ENCODE assay signal across 8 mouse cellular contexts in genomic region chr11:61407638-61408183, GRCm38 (mm10). TPM values are rescaled to one million over a fixed set of nuclear protein-coding genes. Genes with fewer than 3 reads are reported as not detected.
DNase-seq lines count a peak whose midpoint lies in the region; ATAC-seq and TF ChIP-seq lines count a peak whose summit lies in the region.

No protein-coding gene starts in this region.

- in situ Hi-C loops in ES-E14 (cut with MboI; ENCODE audit: low sequenced_read_pairs in 2 of 2, unreplicated experiment in 2 of 2), result loop anchor here in 1 of 2 experiments (10.0 kb wide), 1 partner anchor 213 kb away; no protein-coding TSS in a partner anchor

- H3K27me3 ChIP-seq in forebrain, embryonic 15.5 days, result no peaks in the 10 kb centered on the region
- peaks cover 5% of the 10 kb centered on the region; the same call in 1 of the 2 replicates for H3K27me3 ChIP-seq in liver, embryonic 16.5 days (ENCODE audit: control insufficient read depth, insufficient read depth, low read depth, low read length)
- H3K27me3 ChIP-seq in neural tube, embryonic 12.5 days (replicated peaks), result no peaks in the 10 kb centered on the region
- H3K27me3 ChIP-seq in stomach, postnatal 0 days (ENCODE audit: control insufficient read depth, insufficient read depth, low read length), result no peaks in the 10 kb centered on the region

- H3K4me1 ChIP-seq in ES-E14 (ENCODE audit: control insufficient read depth in 2 of 2, insufficient read depth in 2 of 2, low read length in 2 of 2, poor library complexity in 1 of 2), result peaks cover 0 to 11% of the 10 kb centered on the region in 2 experiments; a peak in 1 of 4 replicates
- H3K4me1 ChIP-seq in forebrain, embryonic 15.5 days, result peaks cover 14% of the 10 kb centered on the region
- no peaks in the 10 kb centered on the region; the same call in 1 of the 2 replicates for H3K4me1 ChIP-seq in liver, embryonic 16.5 days (ENCODE audit: control insufficient read depth, low read depth, low read length)
- no peaks in the 10 kb centered on the region for H3K4me1 ChIP-seq in neural tube, embryonic 12.5 days
- H3K4me1 ChIP-seq in stomach, postnatal 0 days (replicated peaks; ENCODE audit: control insufficient read depth, insufficient read depth), result no peaks in the 10 kb centered on the region

- under 1% methylated on average over 39 of the region's 39 CpGs for WGBS in forebrain, embryonic 15.5 days
- WGBS in large intestine, adult 2 months, result 1% methylated on average over 39 of the region's 39 CpGs
- 2% methylated on average over 39 of the region's 39 CpGs for WGBS in liver, embryonic 16.5 days (ENCODE audit: insufficient replicate concordance)
- WGBS in neural tube, embryonic 12.5 days, result 1% methylated on average over 39 of the region's 39 CpGs
- WGBS in stomach, postnatal 0 days, result under 1% methylated on average over 39 of the region's 39 CpGs

- peak overlapping the region; percentile 86 to 95 for H3K4me3 ChIP-seq in ES-E14 (ENCODE audit: insufficient read depth in 1 of 2, low read depth in 1 of 2, low read length in 2 of 2, poor library complexity in 1 of 2, severe bottlenecking in 1 of 2)
- H3K4me3 ChIP-seq in forebrain, embryonic 15.5 days, result peak overlapping the region; percentile 91
- peak overlapping the region; percentile 76 for H3K4me3 ChIP-seq in liver, embryonic 16.5 days (ENCODE audit: low read depth, low read length)
- peak overlapping the region; percentile 72 for H3K4me3 ChIP-seq in neural tube, embryonic 12.5 days
- peak overlapping the region; percentile 80 for H3K4me3 ChIP-seq in stomach, postnatal 0 days (ENCODE audit: low read depth, low read length)

- peak overlapping the region; percentile 79 for H3K9ac ChIP-seq in ES-E14 (ENCODE audit: insufficient read depth, low read depth, low read length, poor library complexity, severe bottlenecking)
- peak overlapping the region; percentile 93 for H3K9ac ChIP-seq in forebrain, embryonic 15.5 days (replicated peaks)
- peak overlapping the region; percentile 72 for H3K9ac ChIP-seq in liver, embryonic 16.5 days (ENCODE audit: low read depth, low read length)
- peak overlapping the region; percentile 80 for H3K9ac ChIP-seq in neural tube, embryonic 12.5 days
- peak overlapping the region; percentile 81 for H3K9ac ChIP-seq in stomach, postnatal 0 days (ENCODE audit: low read length)

- peak overlapping the region; percentile 34; the same call in 1 of the 2 replicates for H3K27ac ChIP-seq in ES-E14 (ENCODE audit: insufficient read depth, low read depth, low read length, poor library complexity, severe bottlenecking)
- H3K27ac ChIP-seq in forebrain, embryonic 15.5 days (replicated peaks), result peak overlapping the region; percentile 99
- H3K27ac ChIP-seq in liver, embryonic 16.5 days (ENCODE audit: low read length), result peak overlapping the region; percentile 78
- peak overlapping the region; percentile 95 for H3K27ac ChIP-seq in neural tube, embryonic 12.5 days
- H3K27ac ChIP-seq in stomach, postnatal 0 days (replicated peaks), result peak overlapping the region; percentile 98

- H3K4me2 ChIP-seq in forebrain, embryonic 15.5 days (replicated peaks), result peak overlapping the region; percentile 53
- peak overlapping the region; percentile 70 for H3K4me2 ChIP-seq in liver, embryonic 16.5 days (ENCODE audit: low read depth, low read length)
- H3K4me2 ChIP-seq in neural tube, embryonic 12.5 days (replicated peaks), result peak overlapping the region; percentile 61
- H3K4me2 ChIP-seq in stomach, postnatal 0 days (replicated peaks; ENCODE audit: low read depth), result peak overlapping the region; percentile 59

- no peaks in the 10 kb centered on the region for H3K9me3 ChIP-seq in ES-E14 (ENCODE audit: control insufficient read depth, insufficient read depth, low read depth, low read length)
- no peaks in the 10 kb centered on the region for H3K9me3 ChIP-seq in forebrain, embryonic 15.5 days
- H3K9me3 ChIP-seq in liver, embryonic 16.5 days (replicated peaks; ENCODE audit: control insufficient read depth, low read length), result no peaks in the 10 kb centered on the region
- H3K9me3 ChIP-seq in neural tube, embryonic 12.5 days, result no peaks in the 10 kb centered on the region
- H3K9me3 ChIP-seq in stomach, postnatal 0 days (ENCODE audit: control insufficient read depth, low read length), result no peaks in the 10 kb centered on the region

- intact Hi-C loops in heart, postnatal 14 days (cut with DNase I), result no loop called here

- no peak for TF ChIP-seq EP300 in stomach, postnatal 0 days (optimal IDR thresholded peaks at IDR 0.05)

- ATAC-seq in forebrain, embryonic 15.5 days (replicated peaks), result peak; percentile 92
- peak; percentile 90 for ATAC-seq in liver, embryonic 16.5 days (ENCODE audit: low read depth)
- ATAC-seq in neural tube, embryonic 12.5 days (ENCODE audit: low FRiP score, low read depth), result peak; percentile 88
- peak; percentile 84 for ATAC-seq in stomach, postnatal 0 days (ENCODE audit: low FRiP score, low TSS enrichment)

- no peaks in the 10 kb centered on the region for H3K36me3 ChIP-seq in ES-E14 (ENCODE audit: control insufficient read depth, insufficient read depth, low read length, poor library complexity, severe bottlenecking)
- H3K36me3 ChIP-seq in forebrain, embryonic 15.5 days, result no peaks in the 10 kb centered on the region
- H3K36me3 ChIP-seq in liver, embryonic 16.5 days (ENCODE audit: control insufficient read depth, insufficient read depth), result no peaks in the 10 kb centered on the region
- H3K36me3 ChIP-seq in neural tube, embryonic 12.5 days, result no peaks in the 10 kb centered on the region
- H3K36me3 ChIP-seq in stomach, postnatal 0 days (ENCODE audit: control insufficient read depth, insufficient read depth, low read length), result no peaks in the 10 kb centered on the region

- DNase-seq in ES-E14 (ENCODE audit: low read depth, low spot score), result peak; percentile 81
- peak; percentile 93 for DNase-seq in cerebellum, adult 11-12 months
- peak; percentile 94 to 95 for DNase-seq in heart, postnatal 14 days
- DNase-seq in large intestine, adult 2 months (ENCODE audit: low read depth, low spot score), result peak; percentile 61
- DNase-seq in stomach, postnatal 0 days (ENCODE audit: low spot score), result peak; percentile 81

- peak; percentile 67 for TF ChIP-seq CTCF in stomach, postnatal 0 days (IDR thresholded peaks at IDR 0.05; ENCODE audit: low read depth)

TF ChIP-seq in ES-E14, 5 proteins besides CTCF, POLR2A, EP300 and RAD21:
- TF ChIP-seq MAFK (IDR thresholded peaks at IDR 0.05; ENCODE audit: insufficient read depth, low read depth, low read length) (peak; percentile 84), ZC3H11A (IDR thresholded peaks at IDR 0.05; ENCODE audit: borderline replicate concordance, low read depth, low read length) (no peak), ZNF384 (IDR thresholded peaks at IDR 0.05; ENCODE audit: low read depth, low read length) (peak; percentile 59; the same call in 1 of the 2 replicates), CHD2 (IDR thresholded peaks at IDR 0.05; ENCODE audit: low read depth, low read length) (no peak), HCFC1 (IDR thresholded peaks at IDR 0.05; ENCODE audit: borderline replicate concordance, insufficient read depth, low read length) (peak; percentile 64)

RNA-seq across cellular contexts. Expression of gene Slc47a1, which starts 29.6 kb away (rescaled TPM):
- 31.6 and 32.2 TPM in 2 replicates for total RNA-seq in ES-E14 (2012; rRNA removed)
- 0.13 TPM in 1 of 2 replicates, not detected in the other for polyA plus RNA-seq in forebrain, embryonic 15.5 days (2015; fragmentation: Nextera tagmentation; extraction: Ambion mirVana)
- total RNA-seq in heart, postnatal 14 days (2021), result 10 to 100 TPM; 25.8 to 31.2 TPM
- polyA plus RNA-seq in large intestine, adult 2 months (2012; rRNA removed), result 4.2 and 17.0 TPM in 2 replicates
- 20.0 and 23.6 TPM in 2 replicates for polyA plus RNA-seq in liver, embryonic 16.5 days (2015; fragmentation: Nextera tagmentation; extraction: Ambion mirVana)
- 0.06 and 0.17 TPM in 2 replicates for polyA plus RNA-seq in neural tube, embryonic 12.5 days (2016; fragmentation: Nextera tagmentation; extraction: Ambion mirVana)
- 1.3 and 1.4 TPM in 2 replicates for polyA plus RNA-seq in stomach, postnatal 0 days (2015; fragmentation: Nextera tagmentation; extraction: Ambion mirVana)

RNA-seq across cellular contexts. Expression of gene Rnf112, which starts 46.2 kb away (rescaled TPM):
- 0.58 and 1.2 TPM in 2 replicates for total RNA-seq in ES-E14 (2012; rRNA removed)
- 22.4 and 24.2 TPM in 2 replicates for polyA plus RNA-seq in forebrain, embryonic 15.5 days (2015; fragmentation: Nextera tagmentation; extraction: Ambion mirVana)
- total RNA-seq in heart, postnatal 14 days (2021), result under 1 TPM; 0.17 to 0.34 TPM
- 0.30 and 0.62 TPM in 2 replicates for polyA plus RNA-seq in large intestine, adult 2 months (2012; rRNA removed)
- polyA plus RNA-seq in liver, embryonic 16.5 days (2015; fragmentation: Nextera tagmentation; extraction: Ambion mirVana), result 0.07 TPM in 2 replicates
- 8.9 and 9.2 TPM in 2 replicates for polyA plus RNA-seq in neural tube, embryonic 12.5 days (2016; fragmentation: Nextera tagmentation; extraction: Ambion mirVana)
- polyA plus RNA-seq in stomach, postnatal 0 days (2015; fragmentation: Nextera tagmentation; extraction: Ambion mirVana), result 0.84 and 1.3 TPM in 2 replicates

Comparison
In these comparisons a context has a peak if more than half of its experiments do, and no peak if none do; other contexts are left out.
1. Peak in every context shown above with its lines: DNase-seq, ATAC-seq, H3K4me3 ChIP-seq and H3K27ac ChIP-seq.
2. H3K27ac ChIP-seq: peak in every context shown above with its lines; median percentile 99 in forebrain, embryonic 15.5 days; 98 in stomach, postnatal 0 days; 95 in neural tube, embryonic 12.5 days; 78 in liver, embryonic 16.5 days; 34 in ES-E14.